Mouse (Mus musculus) CH12.LX (cell line): ENCODE data around the gene Camta1. TPM values are rescaled to one million over a fixed set of nuclear protein-coding genes. Genes with fewer than 3 reads are reported as not detected.

Source experiments
- DNase-seq: peaks from one replicate; pipeline ENCODE4 v3.0.0-alpha.2; 2013; ENCODE audit errors: extremely low read depth
- H3K27ac ChIP-seq: 2 replicates; pipeline ENCODE4 v1.5.1; 2012; ENCODE audit warnings: low read depth, mild to moderate bottlenecking, control low read depth, moderate library complexity; ENCODE audit not compliant: insufficient read depth
- H3K27me3 ChIP-seq: replicated peaks from 2 replicates; pipeline ENCODE3; 2012; ENCODE audit warnings: inconsistent platforms
- H3K36me3 ChIP-seq, 2 experiments: replicated peaks in 1 of 2; 2 replicates each; pipeline versions ENCODE3 to v1.6.1; 2012; ENCODE audit warnings: inconsistent platforms in 1 of 2, low read length in 1 of 2, mild to moderate bottlenecking in 1 of 2, mixed read lengths in 1 of 2, moderate library complexity in 1 of 2; ENCODE audit not compliant: control insufficient read depth in 1 of 2, insufficient read depth in 1 of 2
- H3K4me1 ChIP-seq, 2 experiments: 2 replicates each; pipeline ENCODE4 v1.6.1; 2012; ENCODE audit warnings: inconsistent platforms in 1 of 2, moderate library complexity in 1 of 2; ENCODE audit not compliant: insufficient read depth in 2 of 2, control insufficient read depth in 1 of 2
- H3K4me2 ChIP-seq: 2 replicates; pipeline ENCODE4 v1.6.1; 2012; ENCODE audit warnings: low read depth, mild to moderate bottlenecking, control low read depth; ENCODE audit not compliant: poor library complexity, insufficient read depth, severe bottlenecking
- H3K4me3 ChIP-seq, 3 experiments: fragments of 150-350 bp in 1 of 3; sonication (generic) in 1 of 3; replicated peaks in 1 of 3; 2 replicates each; pipeline versions ENCODE3 to v1.5.1; 2011 to 2012; ENCODE audit warnings: low read depth in 2 of 3, low read length in 2 of 3, mild to moderate bottlenecking in 2 of 3, moderate library complexity in 2 of 3, control low read depth in 1 of 3, improper control_type of control experiment in 1 of 3, inconsistent platforms in 1 of 3, mixed read lengths in 1 of 3; ENCODE audit not compliant: poor library complexity in 1 of 3
- H3K79me2 ChIP-seq: replicated peaks from 2 replicates; pipeline ENCODE4 v1.6.1; 2012; ENCODE audit warnings: mild to moderate bottlenecking, moderate library complexity; ENCODE audit not compliant: control insufficient read depth, poor library complexity, insufficient read depth, severe bottlenecking; ENCODE audit errors: extremely low read depth
- H3K9ac ChIP-seq: 2 replicates; pipeline ENCODE4 v1.6.1; 2012; ENCODE audit warnings: low read depth, mild to moderate bottlenecking, control low read depth, moderate library complexity; ENCODE audit not compliant: insufficient read depth
- H3K9me3 ChIP-seq: replicated peaks from 2 replicates; pipeline ENCODE3; 2012; ENCODE audit warnings: low read length, inconsistent platforms, mixed read lengths
- BHLHE40 ChIP-seq: IDR thresholded peaks from 2 replicates; pipeline ENCODE4 v1.6.1; 2011; ENCODE audit warnings: mild to moderate bottlenecking, low read depth, low read length, improper control_type of control experiment
- CTCF ChIP-seq, 2 experiments: IDR thresholded peaks in 1 of 2; conservative IDR thresholded peaks in 1 of 2; 2 replicates each; pipeline ENCODE4 v1.5.1; 2011 to 2012; ENCODE audit warnings: low read depth in 2 of 2, low read length in 2 of 2, improper control_type of control experiment in 1 of 2, inconsistent platforms in 1 of 2, mild to moderate bottlenecking in 1 of 2, moderate library complexity in 1 of 2
- ELF1 ChIP-seq: IDR thresholded peaks from 2 replicates; pipeline ENCODE4 v1.6.1; 2014; ENCODE audit warnings: low read depth, mild to moderate bottlenecking, inconsistent platforms, low read length, improper control_type of control experiment
- EP300 ChIP-seq: IDR thresholded peaks from 2 replicates; pipeline ENCODE4 v1.6.1; 2011; ENCODE audit warnings: low read length, improper control_type of control experiment
- GABPA ChIP-seq: IDR thresholded peaks from 2 replicates; pipeline ENCODE4 v1.6.1; 2012; ENCODE audit warnings: low read depth, low read length, improper control_type of control experiment, inconsistent platforms; ENCODE audit not compliant: insufficient replicate concordance
- JUN ChIP-seq: IDR thresholded peaks from 2 replicates; pipeline ENCODE4 v1.6.1; 2011; ENCODE audit warnings: low read depth, mild to moderate bottlenecking, low read length, improper control_type of control experiment, moderate library complexity; ENCODE audit not compliant: insufficient read depth
- MAZ ChIP-seq: IDR thresholded peaks from 2 replicates; pipeline ENCODE4 v1.6.1; 2012; ENCODE audit warnings: low read depth, mild to moderate bottlenecking, inconsistent platforms, low read length, improper control_type of control experiment, moderate library complexity
- MYC ChIP-seq: IDR thresholded peaks from 2 replicates; pipeline ENCODE4 v1.6.1; 2011; ENCODE audit warnings: low read depth, mild to moderate bottlenecking, improper control_type of control experiment, low read length
- NELFE ChIP-seq: IDR thresholded peaks from 2 replicates; pipeline ENCODE4 v1.6.1; 2011; ENCODE audit warnings: low read depth, low read length, improper control_type of control experiment
- NRF1 ChIP-seq: IDR thresholded peaks from 2 replicates; pipeline ENCODE4 v1.6.1; 2014; ENCODE audit warnings: low read depth, mild to moderate bottlenecking, inconsistent platforms, low read length, improper control_type of control experiment, moderate library complexity
- PAX5 ChIP-seq: IDR thresholded peaks from 2 replicates; pipeline ENCODE4 v1.6.1; 2012; ENCODE audit warnings: low read length, inconsistent platforms, mixed read lengths
- TCF12 ChIP-seq: IDR thresholded peaks from 2 replicates; pipeline ENCODE4 v1.6.1; 2014; ENCODE audit warnings: low read depth, mild to moderate bottlenecking, inconsistent platforms, low read length, improper control_type of control experiment
- USF1 ChIP-seq: IDR thresholded peaks from 2 replicates; pipeline ENCODE4 v1.6.1; 2014; ENCODE audit warnings: low read depth, mild to moderate bottlenecking, inconsistent platforms, low read length, improper control_type of control experiment
- ZNF384 ChIP-seq: IDR thresholded peaks from 2 replicates; pipeline ENCODE4 v1.6.1; 2012; ENCODE audit warnings: low read depth, low read length, improper control_type of control experiment, inconsistent platforms
- dilution Hi-C: fragments of 300-500 bp; cut with MboI; formaldehyde crosslinking; loops from 2 replicates; pipeline ENCODE4 v1.14.3; 2020; ENCODE audit warnings: low sequenced_read_pairs; ENCODE audit not compliant: extremely low pct_unique_long_range_greater_than_20kb, extremely low pct_ligation_motif_present
- in situ Hi-C: fragments of 300-500 bp; cut with MboI; formaldehyde crosslinking; loops from 3 replicates; pipeline ENCODE4 v1.14.3; 2019; ENCODE audit warnings: low sequenced_read_pairs, low pct_ligation_motif_present, low pct_unique_long_range_greater_than_20kb, mixed read lengths
- polyA plus RNA-seq: library from polyadenylated mRNA; unstranded; fragments of >175 nt; gene quantifications from 2 replicates; pipeline ENCODE4 v1.2.1, GENCODE M21; 2012; ENCODE audit warnings: low read depth; ENCODE audit not compliant: insufficient read length
- total RNA-seq, 2 experiments: library from RNA; depleted of rRNA; stranded (reverse); fragments of 300-350 nt in 1 of 2; fragments of >200 nt in 1 of 2; gene quantifications; 2 replicates each; pipeline ENCODE4 v1.2.3; 2012 to 2014

Gene Camta1
- total and polyA plus RNA-seq, 3 experiments, result 9.9 to 32.5 (median 15.3) TPM

DNA sequence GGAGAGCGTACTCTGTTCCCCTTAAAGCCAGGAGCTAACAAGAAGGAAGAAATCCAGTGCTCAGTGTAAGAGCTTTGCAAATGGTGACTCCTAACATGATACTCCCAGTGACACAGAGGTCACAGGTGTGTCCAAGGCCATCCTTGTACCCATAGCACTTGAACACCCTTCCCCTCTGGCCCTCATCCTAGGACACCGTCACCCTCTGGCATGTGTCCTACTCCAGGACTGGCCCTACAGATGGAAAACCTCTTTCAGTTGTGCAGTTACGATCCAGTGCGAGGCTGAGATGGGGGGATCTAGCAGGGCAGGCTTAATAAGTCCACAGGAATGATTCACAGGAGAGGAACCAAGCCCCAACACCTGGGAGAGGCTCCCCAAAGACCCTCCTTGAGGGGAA is 453.4 kb downstream of the Camta1 start:
- H3K27me3 ChIP-seq, result no peaks in the 10 kb centered on the region
- no peak overlapping the region for H3K9ac ChIP-seq
- no peak for TF ChIP-seq NELFE
- peaks cover 91% of the 10 kb centered on the region for H3K9me3 ChIP-seq
- no peaks in the 10 kb centered on the region for H3K36me3 ChIP-seq
- H3K79me2 ChIP-seq, result no peaks in the 10 kb centered on the region
- H3K27ac ChIP-seq, result no peak overlapping the region
- in situ Hi-C loops (no loop called here), dilution Hi-C loops (no loop called here)
- H3K4me1 ChIP-seq, result no peaks in the 10 kb centered on the region
- H3K4me3 ChIP-seq, result no peak overlapping the region
- no peak overlapping the region for H3K4me2 ChIP-seq
- DNase-seq, result no peak

DNA sequence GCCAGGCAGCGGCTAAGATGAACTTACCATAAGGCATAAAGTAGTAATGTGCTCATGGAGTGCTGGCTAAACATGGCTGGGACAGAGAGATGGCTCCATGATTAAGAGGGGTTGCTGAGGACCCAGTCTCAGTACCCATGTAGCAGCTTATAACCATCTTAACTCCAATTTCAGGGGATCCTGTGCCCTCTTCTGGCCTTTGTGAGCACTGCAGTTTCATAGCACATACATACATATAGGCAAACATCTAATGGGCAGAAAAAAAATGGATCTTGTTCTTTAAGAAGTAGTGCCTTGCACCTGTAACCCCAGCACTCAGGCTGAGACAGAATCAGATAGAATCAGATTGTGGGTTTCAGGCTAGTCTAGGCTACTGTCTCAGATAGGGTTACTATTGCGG is 454.5 kb downstream of the Camta1 start:
- no peaks in the 10 kb centered on the region for H3K36me3 ChIP-seq
- peaks cover 91% of the 10 kb centered on the region for H3K9me3 ChIP-seq
- no peak overlapping the region for H3K9ac ChIP-seq
- H3K4me3 ChIP-seq, result no peak overlapping the region
- 0 out of 4 replicates have a peak, but pooled peaks of 1 of the 2 experiments have one; percentile 1 for TF ChIP-seq CTCF (conservative IDR thresholded peaks at IDR 0.05 in 1 of 2, IDR thresholded peaks at IDR 0.05 in 1 of 2; ENCODE audit: low read depth in 2 of 2, low read length in 2 of 2)
- TF ChIP-seq NRF1, result no peak
- H3K27me3 ChIP-seq, result no peaks in the 10 kb centered on the region
- no peak overlapping the region for H3K4me2 ChIP-seq
- no peaks in the 10 kb centered on the region for H3K79me2 ChIP-seq
- no peaks in the 10 kb centered on the region for H3K4me1 ChIP-seq
- no peak for DNase-seq
- H3K27ac ChIP-seq, result no peak overlapping the region
- in situ Hi-C loops (no loop called here), dilution Hi-C loops (no loop called here)

DNA sequence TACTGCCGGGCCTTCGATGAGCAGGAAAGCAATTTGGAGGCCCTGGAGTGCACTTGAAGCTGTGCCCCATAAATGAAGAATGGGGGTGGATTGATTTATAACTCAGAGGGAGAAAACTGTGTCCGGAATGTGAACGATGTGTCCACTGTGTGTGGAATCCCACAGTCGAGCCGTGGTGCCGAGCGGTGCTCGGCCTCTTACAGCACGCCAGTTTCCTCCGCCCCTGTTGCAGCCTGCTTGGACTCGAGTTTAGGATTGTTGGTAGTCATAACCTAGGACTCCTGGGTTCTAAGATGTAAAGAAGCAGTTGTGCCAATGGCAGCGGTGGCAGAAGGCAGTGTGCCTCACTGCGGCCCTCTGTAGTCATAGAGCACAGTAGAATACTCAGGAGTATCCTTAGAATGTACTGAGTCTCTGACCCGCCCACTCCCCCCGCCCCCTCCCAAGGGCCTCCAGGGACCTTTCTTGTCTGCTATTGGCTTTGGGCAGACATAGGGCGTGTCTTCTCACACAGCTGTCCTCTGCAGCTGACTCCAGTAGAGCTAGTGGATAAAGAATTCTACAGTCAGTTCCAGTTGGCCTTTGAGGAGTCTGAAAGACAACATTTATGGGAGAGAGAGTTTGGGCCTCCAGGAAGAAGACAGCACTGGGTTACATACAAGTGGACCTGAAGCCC is 457.0 kb downstream of the Camta1 start:
- H3K79me2 ChIP-seq, result no peaks in the 10 kb centered on the region
- DNase-seq, result no peak
- H3K4me2 ChIP-seq, result no peak overlapping the region
- H3K4me1 ChIP-seq, result no peaks in the 10 kb centered on the region
- dilution Hi-C loops, result no loop called here
- TF ChIP-seq EP300 (no peak), CTCF (conservative IDR thresholded peaks at IDR 0.05 in 1 of 2, IDR thresholded peaks at IDR 0.05 in 1 of 2; ENCODE audit: low read depth in 2 of 2, low read length in 2 of 2) (no peak), MAZ (no peak), USF1 (no peak), JUN (no peak), BHLHE40 (no peak), PAX5 (no peak), ZNF384 (no peak), ELF1 (no peak), GABPA (no peak), MYC (no peak), TCF12 (no peak), NELFE (no peak)
- H3K27me3 ChIP-seq, result no peaks in the 10 kb centered on the region
- H3K36me3 ChIP-seq, result no peaks in the 10 kb centered on the region
- peaks cover 95% of the 10 kb centered on the region for H3K9me3 ChIP-seq
- in situ Hi-C loops, result no loop called here
- no peak overlapping the region for H3K9ac ChIP-seq
- H3K27ac ChIP-seq, result no peak overlapping the region
- no peak overlapping the region for H3K4me3 ChIP-seq
